10 mouse cellular contexts compared by ENCODE assay signal in genomic region chr9:113507561-113508460, GRCm38 (mm10).
DNase-seq lines count a peak whose midpoint lies in the region; ATAC-seq and TF ChIP-seq lines count a peak whose summit lies in the region.
"Had no signal": no experiment of that assay in that cellular context is flagged by ENCODE, and none has a peak within 500 bp of the region (broad histone marks: within the 10 kb centered on the region; RNA-seq: fewer than 3 reads in every experiment).

No protein-coding gene starts in this region.

- H3K9me3 ChIP-seq in hindbrain, embryonic 12.5 days (replicated peaks), result no peaks in the 10 kb centered on the region
- no peaks in the 10 kb centered on the region for H3K9me3 ChIP-seq in hindbrain, embryonic 10.5 days
- no peaks in the 10 kb centered on the region for H3K9me3 ChIP-seq in forebrain, embryonic 14.5 days (replicated peaks; ENCODE audit: control insufficient read depth, low read length)
- H3K9me3 ChIP-seq in kidney, embryonic 14.5 days (ENCODE audit: control insufficient read depth, low read length), result no peaks in the 10 kb centered on the region

- peaks cover 12% of the 10 kb centered on the region for H3K4me1 ChIP-seq in hindbrain, embryonic 12.5 days
- 0 out of 2 replicates have a peak, but pooled peaks cover 7% of the 10 kb centered on the region for H3K4me1 ChIP-seq in hindbrain, embryonic 10.5 days (replicated peaks)
- H3K4me1 ChIP-seq in forebrain, embryonic 14.5 days (ENCODE audit: control insufficient read depth, insufficient read depth, low read length), result peaks cover 24% of the 10 kb centered on the region
- peaks cover 19% of the 10 kb centered on the region for H3K4me1 ChIP-seq in olfactory bulb, adult 2 months (ENCODE audit: control insufficient read depth, insufficient read depth, low read length)
- no peaks in the 10 kb centered on the region for H3K4me1 ChIP-seq in kidney, embryonic 14.5 days (ENCODE audit: control insufficient read depth, insufficient read depth, low read length)

- intact Hi-C loops in heart, postnatal 36 days (cut with DNase I), result no loop called here

- 0 out of 2 replicates have a peak overlapping the region, but pooled peaks have one; percentile 18 for H3K27ac ChIP-seq in hindbrain, embryonic 12.5 days
- H3K27ac ChIP-seq in hindbrain, embryonic 10.5 days, result no peak overlapping the region
- H3K27ac ChIP-seq in forebrain, embryonic 14.5 days (ENCODE audit: low read depth, low read length), result peak overlapping the region; percentile 88
- peak overlapping the region; percentile 47 for H3K27ac ChIP-seq in olfactory bulb, adult 2 months (ENCODE audit: insufficient read depth, low read depth, low read length)
- H3K27ac ChIP-seq in kidney, embryonic 14.5 days (ENCODE audit: low read depth, low read length), result no peak overlapping the region

- no peak for TF ChIP-seq POLR2A in olfactory bulb, adult 2 months (IDR thresholded peaks at IDR 0.05; ENCODE audit: insufficient read depth, low read depth, low read length)

- peak; percentile 71 for ATAC-seq in hindbrain, embryonic 12.5 days (ENCODE audit: low FRiP score)
- peak; percentile 91 for ATAC-seq in forebrain, embryonic 14.5 days
- ATAC-seq in kidney, embryonic 14.5 days (ENCODE audit: low FRiP score, low TSS enrichment), result no peak

- no peak overlapping the region for H3K4me3 ChIP-seq in hindbrain, embryonic 12.5 days
- no peak overlapping the region for H3K4me3 ChIP-seq in hindbrain, embryonic 10.5 days
- no peak overlapping the region for H3K4me3 ChIP-seq in forebrain, embryonic 14.5 days (ENCODE audit: low read depth, low read length)
- peak overlapping the region; percentile 2; the same call in 1 of the 2 replicates for H3K4me3 ChIP-seq in olfactory bulb, adult 2 months (ENCODE audit: insufficient read depth, low read depth, low read length)
- no peak overlapping the region for H3K4me3 ChIP-seq in kidney, embryonic 14.5 days (ENCODE audit: low read length)

- H3K9ac ChIP-seq in hindbrain, embryonic 12.5 days, result no peak overlapping the region
- H3K9ac ChIP-seq in forebrain, embryonic 14.5 days (ENCODE audit: low read length), result no peak overlapping the region
- no peak overlapping the region for H3K9ac ChIP-seq in kidney, embryonic 14.5 days (ENCODE audit: low read depth, low read length)

- TF ChIP-seq CTCF in olfactory bulb, adult 2 months (IDR thresholded peaks at IDR 0.05; ENCODE audit: insufficient read depth, low read depth, low read length), result no peak

- no peak overlapping the region for H3K4me2 ChIP-seq in hindbrain, embryonic 12.5 days (replicated peaks)
- H3K4me2 ChIP-seq in forebrain, embryonic 14.5 days (ENCODE audit: low read length), result peak overlapping the region; percentile 36
- no peak overlapping the region for H3K4me2 ChIP-seq in kidney, embryonic 14.5 days (replicated peaks; ENCODE audit: low read depth, low read length)

- no peaks in the 10 kb centered on the region for H3K36me3 ChIP-seq in hindbrain, embryonic 12.5 days
- no peaks in the 10 kb centered on the region for H3K36me3 ChIP-seq in hindbrain, embryonic 10.5 days
- no peaks in the 10 kb centered on the region for H3K36me3 ChIP-seq in forebrain, embryonic 14.5 days (ENCODE audit: control insufficient read depth, insufficient read depth, low read length)
- no peaks in the 10 kb centered on the region for H3K36me3 ChIP-seq in kidney, embryonic 14.5 days (ENCODE audit: control insufficient read depth, insufficient read depth, low read length)

- H3K27me3 ChIP-seq in hindbrain, embryonic 12.5 days, result no peaks in the 10 kb centered on the region
- no peaks in the 10 kb centered on the region for H3K27me3 ChIP-seq in hindbrain, embryonic 10.5 days (ENCODE audit: insufficient read depth, poor library complexity, severe bottlenecking)
- no peaks in the 10 kb centered on the region for H3K27me3 ChIP-seq in forebrain, embryonic 14.5 days (replicated peaks; ENCODE audit: control insufficient read depth, insufficient read depth, low read length)
- no peaks in the 10 kb centered on the region for H3K27me3 ChIP-seq in kidney, embryonic 14.5 days (ENCODE audit: control insufficient read depth, insufficient read depth, low read length)

- DNase-seq in hindbrain, embryonic 10.5 days (ENCODE audit: low spot score), result no peak
- DNase-seq in forebrain, embryonic 14.5 days (ENCODE audit: low spot score), result peak; percentile 93
- peak; percentile 70 to 71 for DNase-seq in left cerebral cortex, adult 9 months (ENCODE audit: low spot score in 2 of 2)
- no peak for DNase-seq in spleen, postnatal 10 days (ENCODE audit: low spot score in 2 of 2)
- DNase-seq in heart, postnatal 36 days, result no peak
- DNase-seq: embryo, embryonic 11 days; kidney, adult 9 months had no signal

- WGBS in hindbrain, embryonic 12.5 days, result 77% methylated on average over 20 of the region's 20 CpGs
- 87% methylated on average over 20 of the region's 20 CpGs for WGBS in hindbrain, embryonic 10.5 days
- 36% methylated on average over 20 of the region's 20 CpGs for WGBS in forebrain, embryonic 14.5 days
- WGBS in olfactory bulb, adult 2 months, result 28% methylated on average over 20 of the region's 20 CpGs
- 72% methylated on average over 20 of the region's 20 CpGs for WGBS in kidney, embryonic 14.5 days

Comparison
In these comparisons a context has a peak if more than half of its experiments do, and no peak if none do; other contexts are left out.
1. H3K27ac ChIP-seq: peak in hindbrain, embryonic 12.5 days (single experiment), forebrain, embryonic 14.5 days (single experiment) and olfactory bulb, adult 2 months (single experiment); none in hindbrain, embryonic 10.5 days (single experiment) and kidney, embryonic 14.5 days (single experiment).
2. DNase-seq: peak in forebrain, embryonic 14.5 days (single experiment) and left cerebral cortex, adult 9 months (2 of 2); none in hindbrain, embryonic 10.5 days (single experiment), spleen, postnatal 10 days (0 of 2) and heart, postnatal 36 days (0 of 2).